Mouse (Mus musculus) embryonic fibroblast, embryonic 13.5 days (primary cell): ENCODE measurements around the gene Clec2l. TPM values are rescaled to one million over a fixed set of nuclear protein-coding genes. Genes with fewer than 3 reads are reported as not detected.
A peak's percentile ranks its signal among the peaks of the same experiment; 100 is the strongest.
"Not testable (repeated sequence)": the region's sequence is repeated elsewhere in the genome, so short reads cannot be mapped to it uniquely, and the experiment has no call there.

Source experiments
- H3K27ac ChIP-seq: 2 replicates; pipeline ENCODE4 v1.5.1; 2012; ENCODE audit warnings: low read length, control low read depth, inconsistent platforms; ENCODE audit not compliant: insufficient read depth
- H3K4me1 ChIP-seq: 2 replicates; pipeline ENCODE4 v1.6.1; 2011; ENCODE audit warnings: low read length; ENCODE audit not compliant: control insufficient read depth, insufficient read depth
- H3K4me3 ChIP-seq: 2 replicates; pipeline ENCODE4 v1.5.1; 2011; ENCODE audit warnings: mild to moderate bottlenecking, control low read depth, low read length; ENCODE audit not compliant: insufficient read depth
- CTCF ChIP-seq: IDR thresholded peaks from 2 replicates; pipeline ENCODE4 v1.5.1; 2011; ENCODE audit warnings: mild to moderate bottlenecking, control low read depth, low read length, moderate library complexity, borderline replicate concordance; ENCODE audit not compliant: insufficient read depth
- POLR2A ChIP-seq: IDR thresholded peaks from 2 replicates; pipeline ENCODE4 v1.6.1; 2011; ENCODE audit warnings: low read depth, mild to moderate bottlenecking, control low read depth, low read length, moderate library complexity
- polyA plus RNA-seq: library from polyadenylated mRNA; stranded (reverse); fragments of >200 nt; gene quantifications from 2 replicates; pipeline ENCODE4 v1.2.4, GENCODE M21; 2011; ENCODE audit warnings: low read depth; ENCODE audit not compliant: missing spikeins, insufficient read length

The Clec2l gene
- polyA plus RNA-seq, 1 experiment = 0.61 TPM

DNA sequence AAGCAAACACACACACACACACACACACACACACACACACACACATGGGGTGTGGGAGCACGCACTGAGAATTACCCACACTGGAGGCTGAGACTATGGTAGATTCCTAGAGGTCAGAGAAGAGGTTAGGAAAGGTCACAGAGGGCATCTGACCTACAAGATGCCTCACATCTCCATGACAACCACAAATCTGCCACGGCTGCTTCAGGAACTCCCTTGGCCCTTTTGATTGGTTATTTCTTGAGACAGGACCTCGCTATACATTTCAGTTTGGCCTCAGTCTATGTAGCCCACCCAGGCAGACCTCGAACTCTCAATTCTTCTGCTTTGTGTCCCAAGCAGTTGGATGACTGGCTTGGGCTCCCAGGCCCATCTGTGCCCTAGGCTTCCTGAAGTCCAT, 1.2 kb upstream of the Clec2l start:
- Histone ChIP-seq H3K4me3 (no peak overlapping the region), H3K27ac (no peak overlapping the region), H3K4me1 (no peaks in the 10 kb centered on the region)
- TF ChIP-seq CTCF (no peak), POLR2A (no peak)

- TF ChIP-seq POLR2A = no peak
- peak; percentile 17; the same call in 1 of the 2 replicates for TF ChIP-seq CTCF
- no peak overlapping the region for H3K27ac ChIP-seq
- peaks cover 4% of the 10 kb centered on the region; the same call in 1 of the 2 replicates for H3K4me1 ChIP-seq
- no peak overlapping the region for H3K4me3 ChIP-seq
These were observed 6.7 kb downstream of the Clec2l start for GRCm38 (mm10) chr6:38669580-38669979.

- not testable (repeated sequence) for H3K4me3 ChIP-seq, H3K27ac ChIP-seq, H3K4me1 ChIP-seq
These were observed 7.6 kb downstream of the Clec2l start for GRCm38 (mm10) chr6:38670488-38670887.

DNA sequence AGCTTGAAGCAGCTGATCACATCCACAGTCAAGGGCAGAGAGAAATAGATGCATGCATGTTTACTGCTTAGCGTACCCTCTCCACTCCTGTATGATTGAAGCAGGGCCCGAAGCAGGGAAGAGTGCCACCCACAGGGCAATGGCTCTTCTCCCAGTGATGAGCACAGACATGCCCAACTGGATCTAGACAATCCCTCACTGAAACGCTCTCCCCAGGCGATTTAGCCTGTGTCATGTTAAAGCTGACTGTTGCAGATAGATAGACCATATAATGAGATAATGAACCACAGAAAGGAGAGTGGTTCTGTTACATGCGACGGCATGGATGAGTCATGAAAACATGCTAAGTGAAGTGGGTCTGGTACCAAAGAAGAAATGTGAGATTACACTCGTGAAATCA, 8.4 kb downstream of the Clec2l start:
- Histone ChIP-seq H3K4me3 (no peak overlapping the region), H3K4me1 (peaks cover 4% of the 10 kb centered on the region; the same call in 1 of the 2 replicates), H3K27ac (no peak overlapping the region)
- TF ChIP-seq CTCF (no peak), POLR2A (no peak)

GRCm38 (mm10) chr6:38672011-38672410, 9.1 kb downstream of the Clec2l start:
- TF ChIP-seq POLR2A (no peak), CTCF (no peak)
- Histone ChIP-seq H3K4me1 (peaks cover 4% of the 10 kb centered on the region; the same call in 1 of the 2 replicates), H3K27ac (no peak overlapping the region), H3K4me3 (no peak overlapping the region)

- no peak overlapping the region for H3K27ac ChIP-seq
- H3K4me1 ChIP-seq = no peaks in the 10 kb centered on the region
- no peak overlapping the region for H3K4me3 ChIP-seq
- TF ChIP-seq POLR2A = no peak
- TF ChIP-seq CTCF = no peak
These were observed 13.3 kb downstream of the Clec2l start for GRCm38 (mm10) chr6:38676217-38676616.

DNA sequence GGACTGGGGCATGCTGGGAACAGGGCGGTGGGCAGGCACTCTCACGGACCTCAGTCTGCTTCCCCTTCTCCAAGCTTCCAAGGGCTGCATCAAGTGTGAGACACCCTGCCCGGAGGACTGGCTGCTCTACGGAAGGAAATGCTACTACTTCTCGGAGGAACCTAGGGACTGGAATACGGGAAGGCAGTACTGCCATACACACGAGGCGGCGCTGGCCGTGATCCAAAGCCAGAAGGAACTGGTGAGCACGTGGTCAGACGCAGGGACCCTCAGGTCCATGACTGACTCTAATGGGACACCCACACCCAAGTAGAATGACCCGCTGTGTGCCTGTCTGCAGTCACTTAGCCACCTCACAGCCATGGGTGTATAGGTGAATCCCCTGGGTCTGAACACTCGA, 13.9 kb downstream of the Clec2l start:
- TF ChIP-seq POLR2A (no peak), CTCF (no peak)
- Histone ChIP-seq H3K4me3 (no peak overlapping the region), H3K27ac (no peak overlapping the region), H3K4me1 (no peaks in the 10 kb centered on the region)

DNA sequence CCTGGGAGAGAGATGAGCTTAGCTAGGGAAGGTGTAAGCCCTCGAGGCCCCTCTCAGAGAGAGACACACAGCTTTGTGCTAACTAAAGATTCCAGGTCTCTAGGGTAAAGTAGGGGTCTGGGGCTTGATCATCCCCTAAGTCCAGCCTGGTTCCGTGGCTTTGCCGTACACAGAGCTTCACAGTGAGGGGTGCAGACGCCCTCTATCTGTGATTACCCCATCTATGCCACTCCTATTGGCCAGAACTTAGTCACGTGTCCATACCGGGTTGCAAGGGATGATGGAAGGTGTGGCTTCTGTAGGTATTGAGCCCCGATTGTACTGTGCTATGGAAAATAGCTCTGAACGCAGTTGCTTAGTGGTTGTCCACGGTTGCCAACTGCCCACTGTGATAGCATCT, 14.8 kb downstream of the Clec2l start:
- TF ChIP-seq CTCF (no peak), POLR2A (no peak)
- Histone ChIP-seq H3K27ac (no peak overlapping the region), H3K4me3 (no peak overlapping the region), H3K4me1 (no peaks in the 10 kb centered on the region)

- H3K27ac ChIP-seq = no peak overlapping the region
- no peak overlapping the region for H3K4me3 ChIP-seq
- TF ChIP-seq CTCF (no peak), POLR2A (no peak)
- H3K4me1 ChIP-seq = no peaks in the 10 kb centered on the region
These were observed 19.7 kb downstream of the Clec2l start for GRCm38 (mm10) chr6:38682532-38682931.

- TF ChIP-seq CTCF = peak; percentile 27; the same call in 1 of the 2 replicates
- TF ChIP-seq POLR2A = no peak
- H3K4me3 ChIP-seq = no peak overlapping the region
- H3K27ac ChIP-seq = no peak overlapping the region
- no peaks in the 10 kb centered on the region for H3K4me1 ChIP-seq
These were observed 24.3 kb downstream of the Clec2l start for GRCm38 (mm10) chr6:38687216-38687615.

DNA sequence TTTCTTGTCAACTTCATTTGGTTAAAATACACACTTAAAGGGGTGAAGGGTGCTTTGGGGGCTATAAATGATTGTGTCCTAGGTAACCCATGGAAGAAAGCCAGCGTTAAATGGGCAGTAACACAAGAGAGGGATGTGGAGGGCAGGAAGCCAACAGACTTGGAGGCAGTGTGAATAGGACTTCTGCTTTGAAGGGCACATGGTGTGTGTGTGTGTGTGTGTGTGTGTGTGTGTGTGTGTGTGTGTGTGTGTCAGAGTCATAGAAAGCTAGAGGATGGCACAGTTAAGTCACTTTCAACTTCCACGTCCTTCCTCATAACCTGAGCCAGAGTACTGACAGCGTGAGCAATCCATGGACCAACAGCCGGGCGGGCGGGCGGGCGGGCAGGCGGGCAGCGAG, 26.0 kb downstream of the Clec2l start:
- no peak for TF ChIP-seq CTCF
- TF ChIP-seq POLR2A = no peak
- Histone ChIP-seq H3K4me1 (no peaks in the 10 kb centered on the region), H3K4me3 (no peak overlapping the region), H3K27ac (no peak overlapping the region)

DNA sequence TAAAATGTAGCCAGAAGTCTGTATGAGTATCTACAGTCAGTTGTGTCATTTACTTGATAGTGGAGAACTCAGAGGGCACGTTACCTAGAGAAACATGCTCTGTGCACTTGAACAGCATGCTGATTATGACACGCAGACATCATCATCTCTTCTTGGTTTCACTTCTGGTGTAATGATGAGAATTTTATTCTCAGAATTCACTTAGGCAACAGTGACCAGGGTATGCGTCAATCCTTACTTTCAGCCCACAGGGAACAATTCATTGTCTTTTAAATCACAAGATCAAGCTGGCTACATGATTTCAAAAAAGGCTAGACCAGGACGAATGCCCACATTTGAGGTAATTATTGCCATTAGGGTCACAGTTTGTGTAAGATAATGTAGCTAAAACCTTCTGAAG, 27.7 kb downstream of the Clec2l start:
- Histone ChIP-seq H3K4me3 (no peak overlapping the region), H3K4me1 (no peaks in the 10 kb centered on the region), H3K27ac (no peak overlapping the region)
- TF ChIP-seq POLR2A (no peak), CTCF (no peak)
